Comparison of ENCODE assay signal across 25 mouse cellular contexts in the genomic region with DNA sequence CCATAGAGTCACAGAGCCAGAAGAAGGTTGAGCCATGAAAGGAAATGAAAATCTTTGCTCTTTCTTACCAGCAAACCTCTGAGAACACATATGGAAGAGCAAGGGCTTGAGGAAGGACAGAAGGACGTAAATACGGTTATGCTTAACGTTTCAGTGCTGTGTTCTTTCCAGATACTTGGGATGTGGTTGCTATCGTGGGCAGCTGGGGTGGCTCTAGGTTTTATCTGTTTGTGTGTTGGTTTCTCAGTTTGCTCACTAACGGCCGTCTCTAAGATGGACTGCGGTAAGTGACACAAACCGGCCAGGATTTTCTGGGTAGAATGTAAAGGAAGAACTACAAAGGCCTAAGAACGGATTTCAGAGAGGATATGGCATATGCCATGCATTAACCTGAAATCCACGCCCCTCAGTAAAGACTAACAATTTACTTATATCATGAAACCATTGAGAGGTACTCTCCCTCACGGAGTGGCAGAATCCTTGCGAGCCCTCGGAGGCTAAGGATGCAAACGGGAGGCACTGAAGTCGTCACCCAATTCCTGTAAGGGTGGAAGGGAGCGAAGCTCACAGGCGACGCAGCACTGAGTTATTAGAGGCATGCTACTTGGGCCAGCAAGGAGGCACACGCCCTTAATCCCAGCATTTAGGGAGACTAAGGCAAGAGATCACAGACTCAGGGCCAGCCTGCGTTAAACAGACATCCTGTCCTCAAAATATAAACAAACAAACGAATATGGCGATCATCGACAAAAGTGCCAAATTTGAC. TPM values are rescaled to one million over a fixed set of nuclear protein-coding genes. Genes with fewer than 3 reads are reported as not detected.
A peak's percentile ranks its signal among the peaks of the same experiment; 100 is the strongest.
DNase-seq lines count a peak whose midpoint lies in the region; ATAC-seq lines count a peak whose summit lies in the region.
"Had no signal": no experiment of that assay in that cellular context is flagged by ENCODE, and none has a peak within 500 bp of the region (broad histone marks: within the 10 kb centered on the region; RNA-seq: fewer than 3 reads in every experiment).

No protein-coding gene starts in this region.

- peaks cover 63% of the 10 kb centered on the region for H3K4me1 ChIP-seq in liver, embryonic 12.5 days
- no peaks in the 10 kb centered on the region for H3K4me1 ChIP-seq in hindbrain, embryonic 12.5 days
- H3K4me1 ChIP-seq: neural tube, embryonic 15.5 days had no signal

- peak overlapping the region; percentile 57 for H3K4me2 ChIP-seq in liver, embryonic 12.5 days
- no peak overlapping the region for H3K4me2 ChIP-seq in hindbrain, embryonic 12.5 days (replicated peaks)
- H3K4me2 ChIP-seq: embryonic facial prominence, embryonic 12.5 days; intestine, embryonic 15.5 days; lung, embryonic 15.5 days; neural tube, embryonic 15.5 days had no signal

- H3K9me3 ChIP-seq in liver, embryonic 12.5 days (replicated peaks): no peaks in the 10 kb centered on the region
- H3K9me3 ChIP-seq in hindbrain, embryonic 12.5 days (replicated peaks): no peaks in the 10 kb centered on the region
- H3K9me3 ChIP-seq: embryonic facial prominence, embryonic 12.5 days; heart, embryonic 10.5 days; intestine, embryonic 15.5 days; lung, embryonic 15.5 days; midbrain, embryonic 10.5 days; neural tube, embryonic 15.5 days had no signal

- no peaks in the 10 kb centered on the region for H3K27me3 ChIP-seq in liver, embryonic 12.5 days (replicated peaks)
- no peaks in the 10 kb centered on the region for H3K27me3 ChIP-seq in hindbrain, embryonic 12.5 days
- H3K27me3 ChIP-seq: embryonic facial prominence, embryonic 12.5 days; intestine, embryonic 15.5 days; lung, embryonic 15.5 days; neural tube, embryonic 15.5 days had no signal

- H3K36me3 ChIP-seq in liver, embryonic 12.5 days: no peaks in the 10 kb centered on the region
- H3K36me3 ChIP-seq in hindbrain, embryonic 12.5 days: no peaks in the 10 kb centered on the region
- H3K36me3 ChIP-seq: embryonic facial prominence, embryonic 12.5 days; heart, embryonic 10.5 days; intestine, embryonic 15.5 days; lung, embryonic 15.5 days; midbrain, embryonic 10.5 days; neural tube, embryonic 15.5 days had no signal

- H3K9ac ChIP-seq in liver, embryonic 12.5 days: peak overlapping the region; percentile 45; the same call in 1 of the 2 replicates
- no peak overlapping the region for H3K9ac ChIP-seq in hindbrain, embryonic 12.5 days
- H3K9ac ChIP-seq: embryonic facial prominence, embryonic 12.5 days; intestine, embryonic 15.5 days; lung, embryonic 15.5 days; neural tube, embryonic 15.5 days had no signal

- peak overlapping the region; percentile 84 for H3K27ac ChIP-seq in liver, embryonic 12.5 days
- H3K27ac ChIP-seq in hindbrain, embryonic 12.5 days: no peak overlapping the region
- H3K27ac ChIP-seq: embryonic facial prominence, embryonic 12.5 days; heart, embryonic 10.5 days; intestine, embryonic 15.5 days; lung, embryonic 15.5 days; midbrain, embryonic 10.5 days; neural tube, embryonic 15.5 days had no signal

- WGBS in liver, embryonic 12.5 days (ENCODE audit: insufficient replicate concordance): 37% methylated on average over 23 of the region's 23 CpGs
- WGBS in hindbrain, embryonic 12.5 days: 92% methylated on average over 23 of the region's 23 CpGs

- no peak overlapping the region for H3K4me3 ChIP-seq in liver, embryonic 12.5 days
- H3K4me3 ChIP-seq in hindbrain, embryonic 12.5 days: no peak overlapping the region
- H3K4me3 ChIP-seq: embryonic facial prominence, embryonic 12.5 days; heart, embryonic 10.5 days; intestine, embryonic 15.5 days; lung, embryonic 15.5 days; midbrain, embryonic 10.5 days; neural tube, embryonic 15.5 days had no signal

- peak; percentile 64 for ATAC-seq in common myeloid progenitor, adult 5-6 weeks (replicated peaks; ENCODE audit: low read depth, poor library complexity, severe bottlenecking)
- ATAC-seq in liver, embryonic 12.5 days: peak; percentile 82
- ATAC-seq in megakaryocyte progenitor cell, adult 5-6 weeks (replicated peaks; ENCODE audit: poor library complexity): peak; percentile 79
- no peak for ATAC-seq in hindbrain, embryonic 12.5 days (ENCODE audit: low FRiP score)
- ATAC-seq: forebrain, embryonic 14.5 days; hindbrain, embryonic 16.5 days; intestine, embryonic 15.5 days had no signal

- peak; percentile 74 for DNase-seq in MEL-GATA-1-ER (ENCODE audit: extremely low read depth, low read depth)
- no peak for DNase-seq in retina, embryonic 14.5 days (ENCODE audit: low spot score)
- DNase-seq in urinary bladder, adult 2 months (ENCODE audit: low spot score): no peak
- DNase-seq: adrenal gland, postnatal 36 days; cerebellum, adult 18-20 months; cerebellum, postnatal 14 days; kidney, adult 9 months; kidney, postnatal 14 days; layer of hippocampus, adult 9-11 months; lung, postnatal 4 days; right cerebral cortex, postnatal 25 days; thymus, adult 18-20 months; thymus, postnatal 36 days had no signal

RNA-seq across cellular contexts. Expression of gene Ugcg, which starts 45.6 kb away (rescaled TPM):
- 107 and 108 TPM in 2 replicates for total RNA-seq in common myeloid progenitor, adult 5-6 weeks (2017)
- 14.2 and 14.4 TPM in 2 replicates for polyA plus RNA-seq in liver, embryonic 12.5 days (2016; fragmentation: Nextera tagmentation; extraction: Ambion mirVana)
- total RNA-seq in megakaryocyte progenitor cell, adult 5-6 weeks (2015): 65.5 and 90.4 TPM in 2 replicates
- 37.4 and 62.2 TPM in 2 replicates for total RNA-seq in megakaryocyte progenitor cell, adult 5-6 weeks (2017)
- polyA plus RNA-seq in urinary bladder, adult 2 months (2012; rRNA removed): 36.3 and 44.3 TPM in 2 replicates
- polyA plus RNA-seq in hindbrain, embryonic 12.5 days (2016; fragmentation: Nextera tagmentation; extraction: Ambion mirVana): 17.5 and 17.9 TPM in 2 replicates
